Mouse (Mus musculus) MEL (cell line): ENCODE measurements around the gene Commd2. TPM values are rescaled to one million over a fixed set of nuclear protein-coding genes. Genes with fewer than 3 reads are reported as not detected.

Experiments
- DNase-seq: peaks from one replicate; pipeline ENCODE4 v3.0.0; 2011; ENCODE audit warnings: low read depth, low spot score
- H3K27ac ChIP-seq: 2 replicates; pipeline ENCODE4 v1.5.1; 2012; ENCODE audit warnings: low read depth, mild to moderate bottlenecking, control low read depth, low read length, moderate library complexity; ENCODE audit not compliant: control insufficient read depth
- H3K27me3 ChIP-seq, 2 experiments: fragments of 150-350 bp in 1 of 2; sonication (generic) in 1 of 2; 2 replicates each; pipeline ENCODE4 v1.6.1; 2012; ENCODE audit warnings: low read length in 2 of 2, mild to moderate bottlenecking in 2 of 2, improper control_type of control experiment in 1 of 2, moderate library complexity in 1 of 2; ENCODE audit not compliant: insufficient read depth in 2 of 2, control insufficient read depth in 1 of 2
- H3K36me3 ChIP-seq, 2 experiments: 2 replicates each; pipeline ENCODE4 v1.6.1; 2012 to 2014; ENCODE audit warnings: low read length in 2 of 2, improper control_type of control experiment in 1 of 2, inconsistent platforms in 1 of 2, mild to moderate bottlenecking in 1 of 2; ENCODE audit not compliant: insufficient read depth in 2 of 2, control insufficient read depth in 1 of 2
- H3K4me1 ChIP-seq, 2 experiments: fragments of 150-350 bp in 1 of 2; sonication (generic) in 1 of 2; 2 replicates each; pipeline ENCODE4 v1.6.1; 2012; ENCODE audit warnings: low read length in 2 of 2, improper control_type of control experiment in 1 of 2, mild to moderate bottlenecking in 1 of 2; ENCODE audit not compliant: insufficient read depth in 2 of 2, control insufficient read depth in 1 of 2
- H3K4me3 ChIP-seq, 2 experiments: fragments of 150-350 bp in 1 of 2; sonication (generic) in 1 of 2; 2 replicates each; pipeline ENCODE4 v1.5.1; 2012; ENCODE audit warnings: low read depth in 2 of 2, low read length in 2 of 2, mild to moderate bottlenecking in 2 of 2, moderate library complexity in 2 of 2, control low read depth in 1 of 2, improper control_type of control experiment in 1 of 2; ENCODE audit not compliant: control insufficient read depth in 1 of 2, insufficient read depth in 1 of 2
- H3K79me2 ChIP-seq: 2 replicates; pipeline ENCODE4 v1.6.1; 2012; ENCODE audit warnings: mild to moderate bottlenecking, low read length, moderate library complexity; ENCODE audit not compliant: control insufficient read depth, poor library complexity, insufficient read depth
- H3K9ac ChIP-seq: 2 replicates; pipeline ENCODE4 v1.6.1; 2012; ENCODE audit warnings: low read depth, mild to moderate bottlenecking, control low read depth, low read length, moderate library complexity; ENCODE audit not compliant: control insufficient read depth, poor library complexity, severe bottlenecking
- H3K9me3 ChIP-seq: fragments of 150-350 bp; sonication (generic); replicated peaks from 2 replicates; pipeline ENCODE4 v1.6.1; 2012; ENCODE audit warnings: mild to moderate bottlenecking, low read length, improper control_type of control experiment, moderate library complexity; ENCODE audit not compliant: insufficient read depth
- BHLHE40 ChIP-seq: IDR thresholded peaks from 2 replicates; pipeline ENCODE4 v1.6.1; 2012; ENCODE audit warnings: low read depth, mild to moderate bottlenecking, inconsistent platforms, low read length, improper control_type of control experiment, borderline replicate concordance
- CHD1 ChIP-seq: IDR thresholded peaks from 2 replicates; pipeline ENCODE4 v1.6.1; 2012; ENCODE audit warnings: low read depth, mild to moderate bottlenecking, inconsistent platforms, low read length, improper control_type of control experiment
- CHD2 ChIP-seq: IDR thresholded peaks from 2 replicates; pipeline ENCODE4 v1.6.1; 2011; ENCODE audit warnings: low read length, improper control_type of control experiment
- CTCF ChIP-seq, 3 experiments: IDR thresholded peaks in 2 of 3; conservative IDR thresholded peaks in 1 of 3; 2 replicates each; pipeline ENCODE4 v1.5.1; 2011 to 2012; ENCODE audit warnings: low read length in 3 of 3, low read depth in 2 of 3, mild to moderate bottlenecking in 2 of 3, improper control_type of control experiment in 1 of 3, inconsistent platforms in 1 of 3, mixed read lengths in 1 of 3, moderate library complexity in 1 of 3; ENCODE audit not compliant: control insufficient read depth in 1 of 3, insufficient read depth in 1 of 3, poor library complexity in 1 of 3, severe bottlenecking in 1 of 3
- E2F4 ChIP-seq: IDR thresholded peaks from 2 replicates; pipeline ENCODE4 v1.6.1; 2011; ENCODE audit warnings: low read depth, low read length, improper control_type of control experiment, borderline replicate concordance
- ELF1 ChIP-seq: IDR thresholded peaks from 2 replicates; pipeline ENCODE4 v1.6.1; 2014; ENCODE audit warnings: low read depth, mild to moderate bottlenecking, inconsistent platforms, low read length, improper control_type of control experiment, moderate library complexity
- EP300 ChIP-seq, 2 experiments: IDR thresholded peaks; 2 replicates each; pipeline ENCODE4 v1.6.1; 2011; ENCODE audit warnings: improper control_type of control experiment in 2 of 2, low read length in 2 of 2, low read depth in 1 of 2, mild to moderate bottlenecking in 1 of 2
- GABPA ChIP-seq: IDR thresholded peaks from 2 replicates; pipeline ENCODE4 v1.6.1; 2012; ENCODE audit warnings: low read depth, mild to moderate bottlenecking, inconsistent platforms, low read length, improper control_type of control experiment, moderate library complexity
- HCFC1 ChIP-seq: IDR thresholded peaks from 2 replicates; pipeline ENCODE4 v1.6.1; 2012; ENCODE audit warnings: low read depth, mild to moderate bottlenecking, inconsistent platforms, low read length, improper control_type of control experiment, moderate library complexity
- JUND ChIP-seq: IDR thresholded peaks from 2 replicates; pipeline ENCODE4 v1.6.1; 2011; ENCODE audit warnings: low read depth, mild to moderate bottlenecking, improper control_type of control experiment, low read length
- KAT2A ChIP-seq: conservative IDR thresholded peaks from 2 replicates; pipeline ENCODE4 v1.6.1; 2012; ENCODE audit warnings: low read depth, low read length, improper control_type of control experiment, inconsistent platforms
- MAX ChIP-seq: IDR thresholded peaks from 2 replicates; pipeline ENCODE4 v1.6.1; 2011; ENCODE audit warnings: low read length, improper control_type of control experiment
- MAZ ChIP-seq: IDR thresholded peaks from 2 replicates; pipeline ENCODE4 v1.6.1; 2012; ENCODE audit warnings: low read depth, mild to moderate bottlenecking, inconsistent platforms, low read length, improper control_type of control experiment
- MXI1 ChIP-seq: IDR thresholded peaks from 2 replicates; pipeline ENCODE4 v1.6.1; 2011; ENCODE audit warnings: mild to moderate bottlenecking, low read depth, low read length, improper control_type of control experiment
- MYC ChIP-seq: IDR thresholded peaks from 2 replicates; pipeline ENCODE4 v1.6.1; 2011; ENCODE audit warnings: low read depth, mild to moderate bottlenecking, low read length, improper control_type of control experiment, moderate library complexity
- NELFE ChIP-seq: IDR thresholded peaks from 2 replicates; pipeline ENCODE4 v1.6.1; 2011; ENCODE audit warnings: low read depth, low read length, improper control_type of control experiment
- NRF1 ChIP-seq: IDR thresholded peaks from 2 replicates; pipeline ENCODE4 v1.6.1; 2014; ENCODE audit warnings: low read depth, mild to moderate bottlenecking, inconsistent platforms, low read length, improper control_type of control experiment, moderate library complexity; ENCODE audit not compliant: poor library complexity, insufficient read depth, severe bottlenecking
- POLR2A ChIP-seq, 2 experiments: IDR thresholded peaks; 2 replicates each; pipeline ENCODE4 v1.6.1; 2011 to 2012; ENCODE audit warnings: low read length in 2 of 2, mild to moderate bottlenecking in 2 of 2, control low read depth in 1 of 2, improper control_type of control experiment in 1 of 2, low read depth in 1 of 2, moderate library complexity in 1 of 2; ENCODE audit not compliant: control insufficient read depth in 1 of 2, insufficient read depth in 1 of 2, poor library complexity in 1 of 2
- POLR2AphosphoS2 ChIP-seq: IDR thresholded peaks from 2 replicates; pipeline ENCODE4 v1.6.1; 2011; ENCODE audit warnings: low read length, improper control_type of control experiment
- SIN3A ChIP-seq: IDR thresholded peaks from 2 replicates; pipeline ENCODE4 v1.6.1; 2012; ENCODE audit warnings: low read length, improper control_type of control experiment, inconsistent platforms
- TAL1 ChIP-seq: IDR thresholded peaks from 2 replicates; pipeline ENCODE4 v1.6.1; 2012; ENCODE audit warnings: mild to moderate bottlenecking, inconsistent platforms, low read length, moderate library complexity, mixed read lengths
- TBP ChIP-seq: IDR thresholded peaks from 2 replicates; pipeline ENCODE4 v1.8.0; 2011; ENCODE audit warnings: low read depth, low read length, improper control_type of control experiment
- TCF12 ChIP-seq: IDR thresholded peaks from 2 replicates; pipeline ENCODE4 v1.6.1; 2014; ENCODE audit warnings: low read depth, mild to moderate bottlenecking, inconsistent platforms, low read length, improper control_type of control experiment, moderate library complexity
- USF2 ChIP-seq, 2 experiments: IDR thresholded peaks; 2 replicates each; pipeline ENCODE4 v1.6.1; 2011 to 2012; ENCODE audit warnings: improper control_type of control experiment in 2 of 2, low read length in 2 of 2, borderline replicate concordance in 1 of 2, inconsistent platforms in 1 of 2, low read depth in 1 of 2, mild to moderate bottlenecking in 1 of 2; ENCODE audit not compliant: insufficient read depth in 1 of 2
- ZNF384 ChIP-seq: IDR thresholded peaks from 2 replicates; pipeline ENCODE4 v1.6.1; 2012; ENCODE audit warnings: low read depth, mild to moderate bottlenecking, inconsistent platforms, low read length, improper control_type of control experiment
- polyA plus RNA-seq, 2 experiments: library from polyadenylated mRNA; stranded (reverse) in 1 of 2; unstranded in 1 of 2; fragments of >175 nt in 1 of 2; fragments of >200 nt in 1 of 2; gene quantifications; 2 replicates each; pipeline versions ENCODE4 v1.2.1 to v1.2.4; 2012; ENCODE audit warnings: low replicate concordance in 2 of 2, low read depth in 1 of 2; ENCODE audit not compliant: insufficient read length in 2 of 2, insufficient read depth in 1 of 2, missing spikeins in 1 of 2
- total RNA-seq: library from RNA; depleted of rRNA; stranded (reverse); fragments of 300-350 nt; gene quantifications from 2 replicates; pipeline ENCODE4 v1.2.3, GENCODE M21; 2012; rRNA removed

Gene Commd2
- total RNA-seq (46.6 and 47.7 TPM in 2 replicates), polyA plus RNA-seq (10 to 100 TPM in 1 of 2 experiments, not detected in 1; 61.6 TPM)

GRCm38 (mm10) chr3:57651231-57651864 is at the start of gene Commd2:
Gene Commd2 (minus strand): TSS chr3:57651715.
- Histone ChIP-seq H3K36me3 (peaks cover 0 to 15% of the 10 kb centered on the region in 2 experiments; a peak in 3 of 4 replicates), H3K9me3 (no peaks in the 10 kb centered on the region), H3K4me3 (peak within 1 kb of the TSS; percentile 78 to 93), H3K27me3 (peaks cover 0 to 1% of the 10 kb centered on the region in 2 experiments; a peak in 1 of 4 replicates), H3K79me2 (peaks cover 9% of the 10 kb centered on the region), H3K27ac (peak within 1 kb of the TSS; percentile 63), H3K9ac (peak within 1 kb of the TSS; percentile 89), H3K4me1 (peaks cover 0 to 4% of the 10 kb centered on the region in 2 experiments; a peak in 2 of 4 replicates)
- TF ChIP-seq GABPA (no peak), USF2 (IDR thresholded peaks at IDR 0.05; ENCODE audit: borderline replicate concordance in 1 of 2, insufficient read depth in 1 of 2, low read depth in 1 of 2, low read length in 2 of 2) (no peak), BHLHE40 (no peak), TBP (peak; percentile 88), MAX (no peak; the same call in 1 of the 2 replicates), E2F4 (no peak), CTCF (IDR thresholded peaks at IDR 0.05 in 2 of 3, conservative IDR thresholded peaks at IDR 0.05 in 1 of 3; ENCODE audit: control insufficient read depth in 1 of 3, insufficient read depth in 1 of 3, low read depth in 2 of 3, low read length in 3 of 3, poor library complexity in 1 of 3, severe bottlenecking in 1 of 3) (no peak), MAZ (peak; percentile 98), MXI1 (peak; percentile 66), ZNF384 (0 out of 2 replicates have a peak, but pooled peaks have one; percentile 28), JUND (no peak), MYC (0 out of 2 replicates have a peak, but pooled peaks have one; percentile 42), HCFC1 (peak; percentile 92), EP300 (IDR thresholded peaks at IDR 0.05; ENCODE audit: low read depth in 1 of 2, low read length in 2 of 2) (no peak), CHD1 (0 out of 2 replicates have a peak, but pooled peaks have one; percentile 65), KAT2A (no peak; the same call in 1 of the 2 replicates), TAL1 (no peak), CHD2 (no peak), SIN3A (peak; percentile 83), POLR2A (IDR thresholded peaks at IDR 0.05; ENCODE audit: control insufficient read depth in 1 of 2, insufficient read depth in 1 of 2, low read depth in 1 of 2, low read length in 2 of 2, poor library complexity in 1 of 2) (peak; percentile 65 to 87), NRF1 (no peak), NELFE (peak; percentile 84), POLR2AphosphoS2 (peak; percentile 76), ELF1 (peak; percentile 46; the same call in 1 of the 2 replicates), TCF12 (peak; percentile 74; the same call in 1 of the 2 replicates)
- peak; percentile 94 for DNase-seq
